Mouse (Mus musculus): ENCODE measurements around the gene Cntnap2.
A peak's percentile ranks its signal among the peaks of the same experiment; 100 is the strongest.
"Not testable (repeated sequence)": the region's sequence is repeated elsewhere in the genome, so short reads cannot be mapped to it uniquely, and the experiment has no call there.

The Cntnap2 gene

DNA sequence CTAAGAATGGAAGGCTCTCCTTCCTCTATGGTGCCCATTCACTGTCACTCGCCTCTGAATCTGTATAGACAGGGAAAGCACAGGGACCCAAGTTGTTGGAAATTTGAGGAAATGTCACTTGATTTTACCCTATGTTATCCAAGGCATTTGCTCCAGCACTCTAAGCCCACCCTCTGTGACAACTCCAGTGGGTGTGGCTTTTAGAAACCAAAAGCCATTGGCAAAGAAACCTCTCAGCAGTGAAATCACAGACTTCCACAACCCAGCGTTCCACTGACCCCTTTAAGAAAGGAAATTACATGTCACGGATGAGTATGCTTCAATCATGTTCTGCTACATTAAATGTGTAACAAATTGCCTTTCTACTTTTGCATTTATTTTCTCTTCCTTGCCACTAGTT is 1904.5 kb downstream of the Cntnap2 start:
- DNase-seq (ENCODE audit: low spot score in 2 of 2): no peak

GRCm38 (mm10) chr6:46972640-46973039 is 1913.5 kb downstream of the Cntnap2 start:
- no peak for DNase-seq (ENCODE audit: low spot score in 2 of 2)

- DNase-seq (ENCODE audit: low spot score in 2 of 2): no peak
Observed at GRCm38 (mm10) chr6:46996010-46996602, 1936.9 kb downstream of the Cntnap2 start.

- DNase-seq (ENCODE audit: low spot score in 2 of 2): no peak
Observed at GRCm38 (mm10) chr6:47004430-47004829, 1945.3 kb downstream of the Cntnap2 start.

GRCm38 (mm10) chr6:47012933-47013332 is 1953.8 kb downstream of the Cntnap2 start:
- no peak for DNase-seq (ENCODE audit: low spot score in 2 of 2)

DNA sequence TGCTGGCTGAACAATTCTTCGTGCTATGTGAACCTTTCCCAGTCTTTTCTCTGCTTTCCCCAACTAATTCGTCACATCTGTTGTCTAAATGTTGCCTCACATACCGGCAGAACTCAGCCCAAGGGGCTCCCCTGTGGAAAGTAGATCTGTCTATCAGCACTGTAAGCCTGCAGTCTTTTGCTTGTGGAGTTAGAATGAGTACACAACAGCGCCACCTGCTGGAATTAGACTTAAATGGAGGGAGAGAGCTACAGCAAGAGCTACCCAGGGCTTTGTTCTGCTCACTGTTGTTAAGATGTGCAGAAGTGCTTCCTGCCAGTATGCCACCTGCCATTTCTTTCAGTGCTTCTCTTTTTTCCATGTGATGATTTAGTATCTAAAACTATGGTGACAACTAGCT is 1954.4 kb downstream of the Cntnap2 start:
- DNase-seq (ENCODE audit: low spot score in 2 of 2): peak; percentile 22 to 71

GRCm38 (mm10) chr6:47014886-47015586 is 1955.9 kb downstream of the Cntnap2 start:
- no peak for DNase-seq (ENCODE audit: low spot score in 2 of 2)

- no peak for DNase-seq (ENCODE audit: low spot score in 2 of 2)
Observed at GRCm38 (mm10) chr6:47026064-47026686, 1967.0 kb downstream of the Cntnap2 start.

GRCm38 (mm10) chr6:47031362-47031761 is 1972.2 kb downstream of the Cntnap2 start:
- no peak for DNase-seq (ENCODE audit: low spot score in 2 of 2)

- no peak for DNase-seq (ENCODE audit: low spot score in 2 of 2)
Observed at GRCm38 (mm10) chr6:47042602-47043001, 1983.4 kb downstream of the Cntnap2 start.

- DNase-seq (ENCODE audit: low spot score in 2 of 2): no peak
Observed at GRCm38 (mm10) chr6:47043586-47043985, 1984.4 kb downstream of the Cntnap2 start.

- no peak for DNase-seq (ENCODE audit: low spot score in 2 of 2)
Observed at GRCm38 (mm10) chr6:47044385-47045200, 1985.4 kb downstream of the Cntnap2 start.

DNA sequence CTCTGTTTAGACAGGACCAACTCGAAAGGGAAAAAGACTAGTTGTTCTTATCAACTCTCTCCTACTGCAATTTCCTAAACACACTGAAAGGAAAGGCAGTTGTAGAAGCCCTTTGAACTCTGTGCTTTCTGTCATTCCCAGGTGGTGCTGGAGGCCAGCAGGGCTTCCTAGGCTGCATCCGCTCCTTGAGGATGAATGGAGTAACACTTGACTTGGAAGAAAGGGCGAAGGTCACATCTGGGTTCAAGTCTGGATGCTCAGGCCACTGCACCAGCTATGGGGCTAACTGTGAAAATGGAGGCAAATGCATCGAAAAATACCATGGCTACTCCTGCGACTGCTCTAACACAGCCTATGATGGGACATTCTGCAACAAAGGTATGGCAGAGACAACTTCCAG is 1989.9 kb downstream of the Cntnap2 start:
- no peak for DNase-seq (ENCODE audit: low spot score in 2 of 2)

GRCm38 (mm10) chr6:47050319-47051222 is 1991.4 kb downstream of the Cntnap2 start:
- no peak for DNase-seq (ENCODE audit: low spot score in 2 of 2)

- no peak for DNase-seq (ENCODE audit: low spot score in 2 of 2)
Observed at GRCm38 (mm10) chr6:47061341-47061740, 2002.2 kb downstream of the Cntnap2 start.

GRCm38 (mm10) chr6:47089998-47090397 is 2030.8 kb downstream of the Cntnap2 start:
- DNase-seq (ENCODE audit: low spot score in 2 of 2): no peak

- DNase-seq (ENCODE audit: low spot score in 2 of 2): no peak
Observed at GRCm38 (mm10) chr6:47104951-47105350, 2045.8 kb downstream of the Cntnap2 start.

GRCm38 (mm10) chr6:47109582-47110220 is 2050.5 kb downstream of the Cntnap2 start:
- DNase-seq (ENCODE audit: low spot score in 2 of 2): no peak

GRCm38 (mm10) chr6:47134063-47134462 is 2074.9 kb downstream of the Cntnap2 start:
- DNase-seq (ENCODE audit: low spot score in 2 of 2): not testable (repeated sequence)

DNA sequence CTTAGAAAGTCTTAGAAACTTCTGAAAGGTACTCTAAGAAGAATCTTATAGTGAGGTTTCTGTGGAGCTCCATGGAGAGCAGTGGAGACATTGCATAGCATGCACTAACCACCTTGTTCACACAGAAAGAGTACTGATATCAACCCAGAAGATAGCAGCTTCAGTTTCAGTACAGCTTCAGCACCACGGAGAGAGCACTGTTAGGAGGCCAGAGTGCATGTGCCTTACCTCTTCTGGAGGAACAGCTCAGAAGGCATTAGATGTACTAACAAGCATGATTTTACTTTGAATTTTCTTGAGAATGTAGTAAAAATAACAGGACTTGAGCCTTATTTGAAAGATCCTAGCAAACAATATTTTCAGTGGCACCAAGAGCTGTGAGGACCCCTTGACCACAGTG is 2093.9 kb downstream of the Cntnap2 start:
- not testable (repeated sequence) for DNase-seq (ENCODE audit: low spot score in 2 of 2)
